Comparison of ENCODE assay signal across 16 mouse cellular contexts in genomic region chr16:87382996-87383395, GRCm38 (mm10).
"Had no signal": no experiment of that assay in that cellular context is flagged by ENCODE, and none has a peak within 500 bp of the region (broad histone marks: within the 10 kb centered on the region; RNA-seq: fewer than 3 reads in every experiment).

No protein-coding gene starts in this region.

- H3K27ac ChIP-seq: left cerebral cortex, adult 2 months; liver, embryonic 13.5 days; neural tube, embryonic 12.5 days; neural tube, embryonic 15.5 days; stomach, embryonic 15.5 days had no signal

- H3K4me1 ChIP-seq: liver, embryonic 13.5 days; neural tube, embryonic 12.5 days; neural tube, embryonic 15.5 days; stomach, embryonic 15.5 days had no signal

- H3K9ac ChIP-seq: liver, embryonic 13.5 days; neural tube, embryonic 12.5 days; neural tube, embryonic 15.5 days; stomach, embryonic 15.5 days had no signal

- H3K9me3 ChIP-seq: liver, embryonic 13.5 days; neural tube, embryonic 12.5 days; neural tube, embryonic 15.5 days; stomach, embryonic 15.5 days had no signal

- DNase-seq: kidney, postnatal 10 days; kidney, postnatal 36 days; layer of hippocampus, postnatal 36 days; liver, embryonic 13.5 days; lung, adult 2 months; lung, postnatal 14 days; lung, postnatal 4 days; midbrain, embryonic 14.5 days; right cerebral cortex, postnatal 25 days; spleen, adult 18-20 months; thymus, postnatal 25 days had no signal

- H3K4me3 ChIP-seq: left cerebral cortex, adult 2 months; liver, embryonic 13.5 days; neural tube, embryonic 12.5 days; neural tube, embryonic 15.5 days; stomach, embryonic 15.5 days had no signal

- H3K27me3 ChIP-seq: liver, embryonic 13.5 days; neural tube, embryonic 12.5 days; neural tube, embryonic 15.5 days; stomach, embryonic 15.5 days had no signal

- H3K4me2 ChIP-seq: liver, embryonic 13.5 days; midbrain, embryonic 11.5 days; neural tube, embryonic 12.5 days; neural tube, embryonic 15.5 days; stomach, embryonic 15.5 days had no signal
